Mouse (Mus musculus): ENCODE data around the gene Snrpb.

- TF ChIP-seq CTCF (IDR thresholded peaks at IDR 0.05; ENCODE audit: control insufficient read depth, insufficient read depth, low read length) (no peak), POLR2A (IDR thresholded peaks at IDR 0.05; ENCODE audit: borderline replicate concordance, control insufficient read depth, low read depth, low read length) (no peak)
Observed at GRCm38 (mm10) chr2:130162701-130163100, 16.5 kb downstream of the Snrpb start.

Data from bone marrow, adult 2 months (tissue).